Mouse (Mus musculus) adrenal gland (tissue): ENCODE measurements around the gene Gm21992.
"Not testable (repeated sequence)": the region's sequence is repeated elsewhere in the genome, so short reads cannot be mapped to it uniquely, and the experiment has no call there.

Experiments
- intact Hi-C: fragments of 180-260 bp; cut with DNase I; formaldehyde crosslinking; loops from one replicate; pipeline ENCODE4 v1.15.1; 2025

The Gm21992 gene

GRCm38 (mm10) chr19:4817182-4817835, 5.9 kb upstream of the Gm21992 start:
- intact Hi-C loops, result no loop called here

GRCm38 (mm10) chr19:4813015-4813414, 1.6 kb upstream of the Gm21992 start:
- intact Hi-C loops, result no loop called here

GRCm38 (mm10) chr19:4812334-4812949, 1.0 kb upstream of the Gm21992 start:
- intact Hi-C loops, result not testable (repeated sequence)

GRCm38 (mm10) chr19:4811909-4812242, 464 bp upstream of the Gm21992 start:
- intact Hi-C loops, result no loop called here

GRCm38 (mm10) chr19:4810746-4811062, 708 bp downstream of the Gm21992 start:
- intact Hi-C loops, result no loop called here

GRCm38 (mm10) chr19:4810309-4810708, 1.1 kb downstream of the Gm21992 start:
- intact Hi-C loops, result no loop called here

GRCm38 (mm10) chr19:4803283-4803682, 8.1 kb downstream of the Gm21992 start:
- intact Hi-C loops, result no loop called here

GRCm38 (mm10) chr19:4802691-4803091, 8.7 kb downstream of the Gm21992 start:
- intact Hi-C loops, result no loop called here

GRCm38 (mm10) chr19:4799083-4799482, 12.3 kb downstream of the Gm21992 start:
- intact Hi-C loops, result no loop called here

GRCm38 (mm10) chr19:4797846-4798245, 13.6 kb downstream of the Gm21992 start:
- intact Hi-C loops, result no loop called here

GRCm38 (mm10) chr19:4795929-4796328, 15.5 kb downstream of the Gm21992 start:
- intact Hi-C loops, result no loop called here

- intact Hi-C loops, result no loop called here
Measured at GRCm38 (mm10) chr19:4793831-4794422, 17.5 kb downstream of the Gm21992 start, which contains the start of gene Rbm4. TSS of gene Rbm4 (minus strand) at chr19:4793901.

- intact Hi-C loops, result no loop called here
Measured at GRCm38 (mm10) chr19:4793281-4793830, 18.1 kb downstream of the Gm21992 start.

GRCm38 (mm10) chr19:4786313-4786712, 25.1 kb downstream of the Gm21992 start:
- intact Hi-C loops, result no loop called here

GRCm38 (mm10) chr19:4785206-4785605, 26.2 kb downstream of the Gm21992 start:
- intact Hi-C loops, result no loop called here

- intact Hi-C loops, result no loop called here
Measured at GRCm38 (mm10) chr19:4782891-4783290, 28.5 kb downstream of the Gm21992 start.

GRCm38 (mm10) chr19:4772785-4773184, 38.6 kb downstream of the Gm21992 start:
- intact Hi-C loops, result no loop called here

GRCm38 (mm10) chr19:4767507-4768148, 43.8 kb downstream of the Gm21992 start:
- intact Hi-C loops, result no loop called here

GRCm38 (mm10) chr19:4762876-4763275, 48.5 kb downstream of the Gm21992 start:
- intact Hi-C loops, result no loop called here

GRCm38 (mm10) chr19:4760544-4760943, 50.9 kb downstream of the Gm21992 start:
- intact Hi-C loops, result not testable (repeated sequence)

GRCm38 (mm10) chr19:4756921-4757320, 54.5 kb downstream of the Gm21992 start:
- intact Hi-C loops, result no loop called here
